Mouse (Mus musculus): ENCODE data around the gene Zfp282. TPM values are rescaled to one million over a fixed set of nuclear protein-coding genes. Genes with fewer than 3 reads are reported as not detected.

The Zfp282 gene
- total RNA-seq, 2 experiments from 2014 or later = 8.5 to 9.1 TPM

DNA sequence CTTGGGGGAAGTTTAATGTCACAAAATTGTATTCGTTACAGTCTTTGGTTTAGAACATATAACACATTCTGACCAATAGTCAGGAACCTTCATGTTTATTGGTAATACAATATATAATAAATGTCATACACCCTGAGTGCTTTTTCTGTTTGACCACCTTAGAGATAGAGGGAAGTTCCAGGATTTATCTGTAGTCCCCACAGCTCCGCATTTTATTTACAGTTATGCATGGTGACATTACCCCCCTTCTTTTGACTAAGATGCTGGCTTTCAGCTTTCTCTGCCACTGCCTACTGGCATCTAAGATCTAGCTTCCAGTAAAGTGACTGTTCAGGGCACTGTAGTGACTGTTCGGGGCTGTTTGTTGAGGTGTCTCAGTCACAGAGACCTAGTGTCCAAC lies 77.4 kb downstream of the Zfp282 start:
- no peak for DNase-seq
- intact Hi-C loops (cut with DNase I) = no loop called here

DNA sequence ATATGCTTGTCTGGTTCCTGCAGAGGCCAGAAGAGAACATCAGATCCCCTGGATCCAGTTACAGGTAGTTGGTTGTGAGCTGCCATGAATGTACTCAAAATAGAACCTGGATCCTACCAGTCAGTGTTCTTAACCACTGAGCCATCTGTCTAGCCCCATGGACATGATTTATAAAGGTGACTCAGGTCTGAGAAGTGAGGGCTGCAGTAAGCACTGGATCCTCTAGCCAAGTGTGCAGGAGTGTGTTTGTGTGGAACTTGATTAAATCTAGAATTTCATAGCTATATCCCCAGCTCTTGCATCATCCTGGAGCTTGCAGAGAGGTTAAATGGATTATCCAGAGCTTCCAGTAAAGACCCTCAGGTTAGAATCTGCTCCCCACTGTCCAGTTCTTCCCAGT lies 80.8 kb downstream of the Zfp282 start:
- DNase-seq = no peak
- intact Hi-C loops (cut with DNase I) = no loop called here

Other genes starting within 250 kb of the Zfp282 start
- 10 to 100 TPM; 36.5 to 45.0 TPM for gene Pdia4, start 63.8 kb upstream of the Zfp282 start, total RNA-seq (2021)
- gene Zfp786, start 46.3 kb upstream of the Zfp282 start, total RNA-seq (2021) = under 1 TPM; 0.46 to 0.53 TPM
- 1 to 10 TPM; 6.7 to 7.0 TPM for gene Zfp398, start 41.5 kb upstream of the Zfp282 start, total RNA-seq (2021)
- 10 to 100 TPM; 11.7 to 13.0 TPM for gene Zfp212, start 43.3 kb downstream of the Zfp282 start, total RNA-seq (2021)
- gene Zfp956, start 76.2 kb downstream of the Zfp282 start, total RNA-seq (2021) = 1 to 10 TPM; 1.3 to 1.9 TPM
- 10 to 100 TPM; 15.5 to 17.0 TPM for gene Zfp777, start 171.7 kb downstream of the Zfp282 start, total RNA-seq (2021)
- 10 to 100 TPM; 13.9 to 15.1 TPM for gene Zfp746, start 209.4 kb downstream of the Zfp282 start, total RNA-seq (2021)

All from heart, postnatal 14 days (tissue).